Mouse (Mus musculus) forebrain, embryonic 16.5 days (tissue): Measurements from ENCODE around the gene Rrp9. TPM values are rescaled to one million over a fixed set of nuclear protein-coding genes. Genes with fewer than 3 reads are reported as not detected.

ENCODE experiments used
- ATAC-seq: fragments of 200-750 bp; cut with Nextera tagmentation; 2 replicates; pipeline ENCODE4 v1.8.0; 2017; ENCODE audit warnings: mild to moderate bottlenecking, moderate library complexity
- H3K27ac ChIP-seq: fragments of 300-500 bp; sonication (generic); 2 replicates; pipeline ENCODE4 v1.5.1; 2014; ENCODE audit warnings: low read length, control low read depth
- H3K27me3 ChIP-seq: fragments of 300-500 bp; sonication (generic); replicated peaks from 2 replicates; pipeline ENCODE4 v1.6.1; 2014; ENCODE audit warnings: low read length; ENCODE audit not compliant: control insufficient read depth, insufficient read depth
- H3K36me3 ChIP-seq: fragments of 300-500 bp; sonication (generic); 2 replicates; pipeline ENCODE4 v1.6.1; 2014; ENCODE audit not compliant: control insufficient read depth, insufficient read depth
- H3K4me1 ChIP-seq: fragments of 300-500 bp; sonication (generic); replicated peaks from 2 replicates; pipeline ENCODE4 v1.6.1; 2014; ENCODE audit warnings: low read length; ENCODE audit not compliant: control insufficient read depth, insufficient read depth
- H3K4me2 ChIP-seq: fragments of 300-500 bp; sonication (generic); 2 replicates; pipeline ENCODE4 v1.6.1; 2014; ENCODE audit warnings: mild to moderate bottlenecking, low read length, control low read depth
- H3K4me3 ChIP-seq: fragments of 300-500 bp; sonication (generic); replicated peaks from 2 replicates; pipeline ENCODE4 v1.5.1; 2014; ENCODE audit warnings: mild to moderate bottlenecking, low read length, control low read depth
- H3K9ac ChIP-seq: fragments of 300-500 bp; sonication (generic); replicated peaks from 2 replicates; pipeline ENCODE4 v1.6.1; 2014; ENCODE audit warnings: low read depth, low read length, control low read depth
- H3K9me3 ChIP-seq: fragments of 300-500 bp; sonication (generic); 2 replicates; pipeline ENCODE4 v1.6.1; 2016; ENCODE audit warnings: low read length; ENCODE audit not compliant: control insufficient read depth
- WGBS: fragments of 180-500 bp; shearing (Covaris S2); extraction: QIAGEN DNeasy Blood & Tissue Kit; methylation state at CpG from one replicate; pipeline ENCODE4 v1.1.7; 2014; 5-methylcytosine and 5-hydroxymethylcytosine counted together
- polyA plus RNA-seq: library from polyadenylated mRNA; unstranded; fragments of >200 nt; fragmentation: Nextera tagmentation; extraction: Ambion mirVana; gene quantifications from 2 replicates; pipeline ENCODE4 v1.2.1, GENCODE M21; 2015

Rrp9 gene
- 53.6 and 62.5 TPM in 2 replicates for polyA plus RNA-seq

DNA sequence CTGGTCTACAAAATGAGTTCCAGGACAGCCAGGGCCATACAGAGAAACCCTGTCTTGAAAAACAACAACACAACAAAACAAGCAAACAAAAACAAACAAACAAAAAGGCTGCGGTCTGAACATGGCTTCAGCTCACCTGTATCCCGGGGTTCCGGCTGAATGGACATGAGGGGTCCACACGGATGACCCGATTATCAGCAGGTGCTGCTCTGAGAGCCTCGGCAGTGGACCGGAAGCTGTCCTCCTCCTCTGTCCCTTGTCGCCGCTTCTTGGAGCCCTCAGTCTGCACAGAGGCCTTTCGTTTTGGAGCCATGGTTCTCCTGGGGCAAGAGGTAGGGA, at the start of gene Rrp9:
Rrp9 (plus strand) TSS at position 301 of the 339 bp plus-strand sequence.
- H3K4me3 ChIP-seq = 0 out of 2 replicates have a peak within 1 kb of the TSS, but pooled peaks have one; percentile 6
- H3K4me2 ChIP-seq = peak within 1 kb of the TSS; percentile 28
- H3K9me3 ChIP-seq = no peaks in the 10 kb centered on the region
- H3K9ac ChIP-seq = no peak within 1 kb of the TSS
- 88% methylated on average over 10 of the region's 10 CpGs for WGBS
- no peak for ATAC-seq
- H3K36me3 ChIP-seq = no peaks in the 10 kb centered on the region
- no peaks in the 10 kb centered on the region for H3K27me3 ChIP-seq
- peaks cover 20% of the 10 kb centered on the region for H3K4me1 ChIP-seq
- H3K27ac ChIP-seq = no peak within 1 kb of the TSS

DNA sequence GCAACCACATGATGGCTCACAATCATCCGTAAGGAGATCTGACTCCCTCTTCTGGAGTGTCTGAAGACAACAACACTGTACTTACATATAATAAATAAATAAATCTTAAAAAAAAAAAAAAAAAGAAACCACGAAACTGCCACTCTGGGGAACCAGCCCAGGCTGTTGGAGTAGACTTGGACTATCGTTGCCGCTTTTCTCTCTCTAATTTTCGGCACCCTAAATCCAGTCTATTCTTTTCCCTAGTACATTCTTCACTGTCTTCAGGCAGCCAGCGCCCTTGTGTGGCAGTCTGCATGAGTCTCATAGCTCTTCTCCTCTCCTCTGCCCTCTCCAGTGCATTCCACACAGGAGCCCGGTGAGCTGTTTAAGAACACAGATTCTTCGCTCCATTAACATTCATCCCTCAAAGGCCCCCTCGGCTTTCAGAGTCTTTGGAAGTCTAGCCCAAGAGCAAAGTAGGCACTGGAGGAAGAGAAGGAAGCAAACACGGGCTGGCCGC, 47.0 kb upstream of the Rrp9 start:
- peak; percentile 64 for ATAC-seq
- H3K27ac ChIP-seq = peak overlapping the region; percentile 96
- peaks cover 10% of the 10 kb centered on the region for H3K4me1 ChIP-seq
- no peaks in the 10 kb centered on the region for H3K27me3 ChIP-seq
- H3K36me3 ChIP-seq = peaks cover 10% of the 10 kb centered on the region; the same call in 1 of the 2 replicates
- H3K4me3 ChIP-seq = peak overlapping the region; percentile 67
- WGBS = 16% methylated on average over 11 of the region's 11 CpGs
- peak overlapping the region; percentile 68 for H3K4me2 ChIP-seq
- H3K9ac ChIP-seq = peak overlapping the region; percentile 57
- no peaks in the 10 kb centered on the region for H3K9me3 ChIP-seq

GRCm38 (mm10) chr9:106429221-106430014, 46.3 kb upstream of the Rrp9 start, which contains the start of gene Rpl29:
TSS of gene Rpl29 (plus strand) at chr9:106429454.
- WGBS = under 1% methylated on average over 55 of the region's 55 CpGs
- H3K9me3 ChIP-seq = no peaks in the 10 kb centered on the region
- peak within 1 kb of the TSS; percentile 69 for H3K4me2 ChIP-seq
- peaks cover 10% of the 10 kb centered on the region for H3K4me1 ChIP-seq
- ATAC-seq = peak; percentile 91
- H3K27me3 ChIP-seq = no peaks in the 10 kb centered on the region
- peak within 1 kb of the TSS; percentile 67 for H3K4me3 ChIP-seq
- peaks cover 10% of the 10 kb centered on the region; the same call in 1 of the 2 replicates for H3K36me3 ChIP-seq
- peak within 1 kb of the TSS; percentile 96 for H3K27ac ChIP-seq
- H3K9ac ChIP-seq = peak within 1 kb of the TSS; percentile 70

GRCm38 (mm10) chr9:106430015-106430264, 45.8 kb upstream of the Rrp9 start:
- ATAC-seq = no peak
- H3K4me2 ChIP-seq = peak overlapping the region; percentile 69

DNA sequence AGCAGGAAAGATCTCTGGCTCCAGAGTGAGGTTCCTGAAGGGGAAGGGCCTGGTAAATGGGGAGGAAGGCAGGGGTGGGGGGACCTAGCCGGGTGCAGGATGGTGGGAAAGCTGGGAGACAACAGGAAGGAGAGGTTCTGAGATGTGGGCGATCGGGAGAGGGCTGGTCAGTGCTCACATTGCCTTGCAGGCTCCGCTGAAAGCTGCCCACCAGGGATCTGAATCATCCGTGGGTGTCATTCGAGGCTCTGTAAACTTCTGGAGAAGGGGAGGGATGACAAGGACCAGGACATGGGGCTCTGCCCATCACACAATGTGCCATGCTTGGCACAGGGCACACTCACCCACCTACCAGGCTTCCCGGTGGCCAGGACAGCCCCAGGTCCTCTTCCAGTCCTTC, 42.4 kb upstream of the Rrp9 start:
- Histone ChIP-seq H3K36me3 (peaks cover 10% of the 10 kb centered on the region; the same call in 1 of the 2 replicates), H3K27me3 (no peaks in the 10 kb centered on the region), H3K4me1 (peaks cover 19% of the 10 kb centered on the region), H3K9me3 (no peaks in the 10 kb centered on the region), H3K4me2 (no peak overlapping the region), H3K9ac (no peak overlapping the region), H3K4me3 (no peak overlapping the region), H3K27ac (no peak overlapping the region)
- WGBS = 76% methylated on average over 7 of the region's 7 CpGs
- ATAC-seq = no peak

More at GRCm38 (mm10) chr9:106430015-106430264, 45.8 kb upstream of the Rrp9 start:
- peaks cover 10% of the 10 kb centered on the region for H3K4me1 ChIP-seq
- H3K27ac ChIP-seq = peak overlapping the region; percentile 88
- peak overlapping the region; percentile 70 for H3K9ac ChIP-seq
- H3K4me3 ChIP-seq = peak overlapping the region; percentile 67
- no peaks in the 10 kb centered on the region for H3K27me3 ChIP-seq
- H3K9me3 ChIP-seq = no peaks in the 10 kb centered on the region
- WGBS = 3% methylated on average over 4 of the region's 4 CpGs
- H3K36me3 ChIP-seq = peaks cover 10% of the 10 kb centered on the region; the same call in 1 of the 2 replicates

GRCm38 (mm10) chr9:106436566-106436965, 39.2 kb upstream of the Rrp9 start:
- H3K4me3 ChIP-seq = no peak overlapping the region
- WGBS = 85% methylated on average over 9 of the region's 9 CpGs
- no peak overlapping the region for H3K4me2 ChIP-seq
- H3K4me1 ChIP-seq = peaks cover 16% of the 10 kb centered on the region
- H3K9me3 ChIP-seq = no peaks in the 10 kb centered on the region
- H3K9ac ChIP-seq = no peak overlapping the region
- H3K27ac ChIP-seq = no peak overlapping the region
- H3K36me3 ChIP-seq = peaks cover 10% of the 10 kb centered on the region; the same call in 1 of the 2 replicates
- ATAC-seq = no peak
- no peaks in the 10 kb centered on the region for H3K27me3 ChIP-seq

DNA sequence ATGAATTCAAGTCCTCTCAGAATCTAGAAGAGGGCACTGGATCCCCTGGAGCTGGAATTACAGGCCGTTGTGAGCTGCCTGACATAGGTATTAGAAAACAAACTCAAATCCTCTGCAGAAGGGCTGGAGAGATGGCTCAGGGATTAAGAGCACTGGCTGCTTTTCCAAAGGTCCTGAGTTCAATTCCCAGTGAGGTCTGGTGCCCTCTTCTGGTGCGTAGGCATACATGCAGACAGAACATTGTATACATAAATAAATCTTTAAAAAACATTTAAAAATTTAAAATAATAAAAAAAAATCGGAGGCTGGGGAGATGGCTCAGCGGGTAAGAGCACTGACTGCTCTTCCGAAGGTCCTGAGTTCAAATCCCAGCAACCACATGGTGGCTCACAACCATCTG, 33.1 kb upstream of the Rrp9 start:
- no peak overlapping the region for H3K4me2 ChIP-seq
- H3K9ac ChIP-seq = no peak overlapping the region
- no peak for ATAC-seq
- no peak overlapping the region for H3K27ac ChIP-seq
- no peak overlapping the region for H3K4me3 ChIP-seq
- no peaks in the 10 kb centered on the region for H3K36me3 ChIP-seq
- H3K27me3 ChIP-seq = no peaks in the 10 kb centered on the region
- 78% methylated on average over 5 of the region's 5 CpGs for WGBS
- no peaks in the 10 kb centered on the region for H3K9me3 ChIP-seq
- peaks cover 23% of the 10 kb centered on the region for H3K4me1 ChIP-seq

DNA sequence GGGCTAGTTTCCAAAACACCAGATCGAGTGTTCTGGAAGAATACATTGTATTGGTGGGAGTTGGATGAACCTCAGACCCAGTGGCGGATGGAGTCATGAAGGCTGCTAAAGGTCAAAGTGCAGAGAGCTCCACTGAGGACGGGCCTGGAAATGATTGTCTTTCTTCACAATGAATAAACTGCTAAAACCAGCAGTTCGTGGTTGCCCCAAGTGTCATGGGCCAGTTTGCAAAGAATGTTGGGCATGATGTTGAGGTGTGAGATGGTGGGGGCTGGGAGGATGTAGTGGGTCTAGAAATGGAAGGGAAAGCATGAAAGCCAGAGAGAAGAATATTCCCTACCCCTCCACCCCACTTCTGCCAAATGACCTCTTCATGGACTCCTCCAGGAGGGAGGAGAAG, 30.9 kb upstream of the Rrp9 start:
- Histone ChIP-seq H3K9ac (no peak overlapping the region), H3K36me3 (no peaks in the 10 kb centered on the region), H3K9me3 (no peaks in the 10 kb centered on the region), H3K4me2 (no peak overlapping the region), H3K27me3 (no peaks in the 10 kb centered on the region), H3K4me3 (no peak overlapping the region), H3K27ac (no peak overlapping the region), H3K4me1 (peaks cover 26% of the 10 kb centered on the region)
- no peak for ATAC-seq
- WGBS = 87% methylated on average over 4 of the region's 4 CpGs

DNA sequence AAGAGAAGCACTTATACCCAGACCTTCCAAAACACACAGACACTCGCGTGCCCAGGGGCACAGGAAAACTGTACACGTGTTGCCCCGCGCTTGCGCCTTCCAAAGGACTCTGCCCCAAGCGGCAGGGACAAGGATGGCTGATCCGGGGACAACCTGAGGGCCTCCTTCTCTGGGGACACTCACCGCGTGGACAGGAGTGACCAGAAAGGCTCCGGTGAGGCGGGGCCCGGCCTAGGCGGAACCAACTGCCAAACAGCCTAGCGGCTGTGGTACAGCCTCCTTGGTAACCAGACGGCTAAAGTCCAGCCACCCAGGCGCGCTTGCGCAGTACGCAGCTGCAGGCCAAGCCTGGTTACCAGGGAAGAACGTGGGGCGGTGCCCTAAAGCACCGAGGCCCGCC, 28.4 kb upstream of the Rrp9 start, which contains the start of the genes Abhd14b and Abhd14a:
Abhd14b (plus strand) TSS at position 112 of the 400 bp plus-strand sequence.
Abhd14a (minus strand) TSS at position 331 of the 400 bp plus-strand sequence.
- Histone ChIP-seq H3K9ac (peak within 1 kb of the TSS; percentile 76), H3K4me2 (peak within 1 kb of the TSS; percentile 78), H3K9me3 (no peaks in the 10 kb centered on the region), H3K4me1 (peaks cover 29% of the 10 kb centered on the region), H3K27ac (peak within 1 kb of the TSS; percentile 58), H3K4me3 (peak within 1 kb of the TSS; percentile 61), H3K36me3 (no peaks in the 10 kb centered on the region), H3K27me3 (no peaks in the 10 kb centered on the region)
- peak; percentile 82 for ATAC-seq
- WGBS = under 1% methylated on average over 24 of the region's 24 CpGs
